Mouse (Mus musculus): ENCODE results near the gene 4930474N05Rik.
A peak's percentile ranks its signal among the peaks of the same experiment; 100 is the strongest.

The 4930474N05Rik gene

DNA sequence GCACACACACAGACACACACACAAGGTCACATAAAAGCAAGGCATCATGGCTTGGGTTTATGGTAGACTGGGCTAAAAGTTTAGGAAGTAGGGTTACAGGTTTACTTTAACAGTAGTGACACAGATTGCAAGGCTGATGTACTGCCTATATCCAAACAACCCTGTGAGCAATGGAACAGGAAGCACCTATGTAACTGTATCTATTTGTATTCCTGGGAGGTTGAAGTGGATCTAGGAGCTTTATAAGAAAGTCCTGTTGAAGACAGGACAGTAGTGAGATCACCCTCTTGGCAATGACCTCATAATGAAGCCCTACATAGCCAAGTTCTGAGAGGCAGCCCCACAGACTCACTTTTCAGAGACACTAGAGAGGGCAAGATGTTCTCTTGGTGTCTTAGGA is at the start of gene 4930474N05Rik:
4930474N05Rik (plus strand) TSS at position 301 of the 400 bp plus-strand sequence.
- DNase-seq: no peak

- DNase-seq: peak; percentile 91
These were observed 45.8 kb upstream of the 4930474N05Rik start for GRCm38 (mm10) chr14:36048746-36049391.

- no peak for DNase-seq
These were observed 41.4 kb upstream of the 4930474N05Rik start for GRCm38 (mm10) chr14:36053281-36053680.

DNA sequence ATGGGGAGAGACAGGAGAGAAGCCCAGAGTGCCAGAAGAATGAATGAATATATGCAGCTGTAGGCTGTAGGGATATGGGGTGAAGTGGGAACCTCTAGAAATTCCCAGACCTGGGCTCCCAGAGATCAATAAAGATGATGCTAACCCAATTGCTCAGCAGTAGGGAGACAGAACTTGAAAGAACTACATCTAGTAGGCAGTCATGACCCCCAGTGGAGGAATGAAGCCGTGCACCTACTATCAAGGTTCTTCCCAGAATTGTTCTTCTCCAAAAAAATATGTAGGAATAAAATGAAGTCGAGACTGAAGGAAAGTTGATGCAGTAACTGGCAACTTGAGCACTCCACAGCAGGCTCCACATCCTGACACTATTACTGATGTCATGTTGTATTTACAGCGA is 3.8 kb downstream of the 4930474N05Rik start:
- no peak for DNase-seq

- DNase-seq: no peak
These were observed 4.9 kb downstream of the 4930474N05Rik start for GRCm38 (mm10) chr14:36099647-36100046.

GRCm38 (mm10) chr14:36100731-36101130 is 6.0 kb downstream of the 4930474N05Rik start:
- DNase-seq: no peak

- no peak for DNase-seq
These were observed 19.8 kb downstream of the 4930474N05Rik start for GRCm38 (mm10) chr14:36114481-36114880.

GRCm38 (mm10) chr14:36123775-36124335 is 29.1 kb downstream of the 4930474N05Rik start:
- no peak for DNase-seq

GRCm38 (mm10) chr14:36135749-36136148 is 41.0 kb downstream of the 4930474N05Rik start:
- no peak for DNase-seq

GRCm38 (mm10) chr14:36137696-36138095 is 43.0 kb downstream of the 4930474N05Rik start:
- no peak for DNase-seq

DNA sequence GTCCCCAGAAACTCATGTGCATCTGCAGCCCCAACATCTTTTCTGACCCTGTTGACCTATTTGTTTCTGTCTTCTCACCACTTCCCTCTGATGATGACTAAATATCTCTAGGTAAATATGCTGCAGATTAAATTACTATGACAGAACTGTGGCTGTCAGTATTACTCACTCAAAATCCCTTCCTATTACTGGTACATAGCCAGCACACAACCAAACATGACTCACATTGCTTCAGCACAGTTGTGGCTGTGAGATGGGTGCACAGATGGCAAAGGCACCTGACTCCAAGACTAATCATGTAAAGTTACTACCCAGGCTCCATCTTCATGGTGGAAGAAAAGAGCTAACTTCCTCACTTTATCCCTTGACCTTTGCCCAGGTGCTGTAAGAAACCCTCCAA is 50.5 kb downstream of the 4930474N05Rik start:
- no peak for DNase-seq

Data from heart, adult 11 months (tissue).